Mouse (Mus musculus): Measurements from ENCODE around the gene Ripor1. TPM values are rescaled to one million over a fixed set of nuclear protein-coding genes. Genes with fewer than 3 reads are reported as not detected.

Gene Ripor1
- total and polyA plus RNA-seq, 2 experiments from 2014 or later: 15.9 to 22.2 TPM

- peak; percentile 89 for TF ChIP-seq CTCF (IDR thresholded peaks at IDR 0.05; ENCODE audit: low read depth)
- TF ChIP-seq EP300 (IDR thresholded peaks at IDR 0.05; ENCODE audit: low read depth): peak; percentile 59
- WGBS: under 1% methylated on average over 53 of the region's 53 CpGs
- ATAC-seq (ENCODE audit: insufficient read depth, low read depth): peak; percentile 98
- Histone ChIP-seq H3K9ac (replicated peaks; ENCODE audit: low read depth, low read length) (peak within 1 kb of the TSS; percentile 77), H3K27ac (ENCODE audit: low read depth) (peak within 1 kb of the TSS; percentile 77), H3K4me3 (ENCODE audit: low read depth, low read length) (peak within 1 kb of the TSS; percentile 68), H3K27me3 (ENCODE audit: control insufficient read depth, insufficient read depth, low read length) (no peaks in the 10 kb centered on the region), H3K4me1 (ENCODE audit: control insufficient read depth, insufficient read depth) (peaks cover 20% of the 10 kb centered on the region), H3K9me3 (replicated peaks; ENCODE audit: control insufficient read depth, low read length) (no peaks in the 10 kb centered on the region), H3K36me3 (replicated peaks; ENCODE audit: control insufficient read depth, insufficient read depth, low read length) (no peaks in the 10 kb centered on the region), H3K4me2 (ENCODE audit: low read depth, low read length) (peak within 1 kb of the TSS; percentile 92)
- peak; percentile 99 for DNase-seq (ENCODE audit: low spot score)
These were observed 38.9 kb upstream of the Ripor1 start, which contains the start of gene Atp6v0d1 for GRCm38 (mm10) chr8:105565952-105566702. Gene Atp6v0d1, minus strand, starts transcription at chr8:105566047.

- Histone ChIP-seq H3K9ac (replicated peaks; ENCODE audit: low read depth, low read length) (peak overlapping the region; percentile 60), H3K9me3 (replicated peaks; ENCODE audit: control insufficient read depth, low read length) (no peaks in the 10 kb centered on the region), H3K4me2 (ENCODE audit: low read depth, low read length) (peak overlapping the region; percentile 86), H3K4me1 (ENCODE audit: control insufficient read depth, insufficient read depth) (peaks cover 20% of the 10 kb centered on the region), H3K36me3 (replicated peaks; ENCODE audit: control insufficient read depth, insufficient read depth, low read length) (no peaks in the 10 kb centered on the region), H3K27ac (ENCODE audit: low read depth) (peak overlapping the region; percentile 45; the same call in 1 of the 2 replicates), H3K4me3 (ENCODE audit: low read depth, low read length) (peak overlapping the region; percentile 68), H3K27me3 (ENCODE audit: control insufficient read depth, insufficient read depth, low read length) (no peaks in the 10 kb centered on the region)
- no peak for TF ChIP-seq EP300 (IDR thresholded peaks at IDR 0.05; ENCODE audit: low read depth)
- TF ChIP-seq CTCF (IDR thresholded peaks at IDR 0.05; ENCODE audit: low read depth): no peak
- ATAC-seq (ENCODE audit: insufficient read depth, low read depth): no peak
- WGBS: 24% methylated on average over 27 of the region's 27 CpGs
- DNase-seq (ENCODE audit: low spot score): no peak
These were observed 38.1 kb upstream of the Ripor1 start for GRCm38 (mm10) chr8:105566703-105567595.

GRCm38 (mm10) chr8:105571810-105572209, 33.2 kb upstream of the Ripor1 start:
- Histone ChIP-seq H3K9ac (replicated peaks; ENCODE audit: low read depth, low read length) (no peak overlapping the region), H3K27ac (ENCODE audit: low read depth) (no peak overlapping the region), H3K27me3 (ENCODE audit: control insufficient read depth, insufficient read depth, low read length) (no peaks in the 10 kb centered on the region), H3K9me3 (replicated peaks; ENCODE audit: control insufficient read depth, low read length) (no peaks in the 10 kb centered on the region), H3K36me3 (replicated peaks; ENCODE audit: control insufficient read depth, insufficient read depth, low read length) (no peaks in the 10 kb centered on the region), H3K4me1 (ENCODE audit: control insufficient read depth, insufficient read depth) (peaks cover 4% of the 10 kb centered on the region; the same call in 1 of the 2 replicates), H3K4me3 (ENCODE audit: low read depth, low read length) (no peak overlapping the region), H3K4me2 (ENCODE audit: low read depth, low read length) (no peak overlapping the region)
- WGBS: 87% methylated on average over 9 of the region's 9 CpGs
- DNase-seq (ENCODE audit: low spot score): no peak
- TF ChIP-seq EP300 (IDR thresholded peaks at IDR 0.05; ENCODE audit: low read depth) (no peak), CTCF (IDR thresholded peaks at IDR 0.05; ENCODE audit: low read depth) (no peak)
- ATAC-seq (ENCODE audit: insufficient read depth, low read depth): no peak

- no peaks in the 10 kb centered on the region for H3K27me3 ChIP-seq (ENCODE audit: control insufficient read depth, insufficient read depth, low read length)
- no peaks in the 10 kb centered on the region for H3K9me3 ChIP-seq (replicated peaks; ENCODE audit: control insufficient read depth, low read length)
- H3K4me3 ChIP-seq (ENCODE audit: low read depth, low read length): no peak overlapping the region
- no peaks in the 10 kb centered on the region for H3K4me1 ChIP-seq (ENCODE audit: control insufficient read depth, insufficient read depth)
- H3K27ac ChIP-seq (ENCODE audit: low read depth): no peak overlapping the region
- TF ChIP-seq CTCF (IDR thresholded peaks at IDR 0.05; ENCODE audit: low read depth) (no peak), EP300 (IDR thresholded peaks at IDR 0.05; ENCODE audit: low read depth) (no peak)
- DNase-seq (ENCODE audit: low spot score) (no peak), ATAC-seq (ENCODE audit: insufficient read depth, low read depth) (no peak)
- no peaks in the 10 kb centered on the region for H3K36me3 ChIP-seq (replicated peaks; ENCODE audit: control insufficient read depth, insufficient read depth, low read length)
- H3K9ac ChIP-seq (replicated peaks; ENCODE audit: low read depth, low read length): no peak overlapping the region
- no peak overlapping the region for H3K4me2 ChIP-seq (ENCODE audit: low read depth, low read length)
These were observed 31.6 kb upstream of the Ripor1 start for GRCm38 (mm10) chr8:105573427-105573826.

GRCm38 (mm10) chr8:105574741-105575140, 30.3 kb upstream of the Ripor1 start:
- Histone ChIP-seq H3K4me3 (ENCODE audit: low read depth, low read length) (no peak overlapping the region), H3K4me2 (ENCODE audit: low read depth, low read length) (no peak overlapping the region), H3K36me3 (replicated peaks; ENCODE audit: control insufficient read depth, insufficient read depth, low read length) (no peaks in the 10 kb centered on the region), H3K4me1 (ENCODE audit: control insufficient read depth, insufficient read depth) (no peaks in the 10 kb centered on the region), H3K27ac (ENCODE audit: low read depth) (no peak overlapping the region), H3K9me3 (replicated peaks; ENCODE audit: control insufficient read depth, low read length) (no peaks in the 10 kb centered on the region), H3K27me3 (ENCODE audit: control insufficient read depth, insufficient read depth, low read length) (no peaks in the 10 kb centered on the region), H3K9ac (replicated peaks; ENCODE audit: low read depth, low read length) (no peak overlapping the region)
- ATAC-seq (ENCODE audit: insufficient read depth, low read depth) (no peak), DNase-seq (ENCODE audit: low spot score) (no peak)
- TF ChIP-seq EP300 (IDR thresholded peaks at IDR 0.05; ENCODE audit: low read depth): no peak
- no peak for TF ChIP-seq CTCF (IDR thresholded peaks at IDR 0.05; ENCODE audit: low read depth)
- 46% methylated on average over 6 of the region's 6 CpGs for WGBS
